Comparison of ENCODE assay signal across 7 mouse cellular contexts in genomic region chr17:57061069-57061468, GRCm38 (mm10). TPM values are rescaled to one million over a fixed set of nuclear protein-coding genes. Genes with fewer than 3 reads are reported as not detected.
DNase-seq lines count a peak whose midpoint lies in the region; ATAC-seq and TF ChIP-seq lines count a peak whose summit lies in the region.

No protein-coding gene starts in this region.

- H3K36me3 ChIP-seq in lung, embryonic 14.5 days (ENCODE audit: insufficient read depth) = 0 out of 2 replicates have a peak, but pooled peaks cover 4% of the 10 kb centered on the region
- no peaks in the 10 kb centered on the region for H3K36me3 ChIP-seq in embryonic facial prominence, embryonic 15.5 days
- H3K36me3 ChIP-seq in intestine, embryonic 15.5 days = no peaks in the 10 kb centered on the region
- H3K36me3 ChIP-seq in midbrain, embryonic 14.5 days (ENCODE audit: control insufficient read depth, insufficient read depth, low read length) = peaks cover 6% of the 10 kb centered on the region; the same call in 1 of the 2 replicates

- 42% methylated on average over 10 of the region's 10 CpGs for WGBS in lung, embryonic 14.5 days
- 38% methylated on average over 10 of the region's 10 CpGs for WGBS in embryonic facial prominence, embryonic 15.5 days
- 34% methylated on average over 10 of the region's 10 CpGs for WGBS in intestine, embryonic 15.5 days
- 44% methylated on average over 10 of the region's 10 CpGs for WGBS in midbrain, embryonic 14.5 days

- no peaks in the 10 kb centered on the region for H3K4me1 ChIP-seq in lung, embryonic 14.5 days (ENCODE audit: insufficient read depth)
- H3K4me1 ChIP-seq in embryonic facial prominence, embryonic 15.5 days = peaks cover 22% of the 10 kb centered on the region
- H3K4me1 ChIP-seq in intestine, embryonic 15.5 days (replicated peaks) = peaks cover 22% of the 10 kb centered on the region; the same call in 1 of the 2 replicates
- H3K4me1 ChIP-seq in midbrain, embryonic 14.5 days (ENCODE audit: control insufficient read depth, insufficient read depth, low read length) = peaks cover 10% of the 10 kb centered on the region

- H3K9me3 ChIP-seq in lung, embryonic 14.5 days (ENCODE audit: low read depth, low read length) = no peaks in the 10 kb centered on the region
- no peaks in the 10 kb centered on the region for H3K9me3 ChIP-seq in embryonic facial prominence, embryonic 15.5 days (replicated peaks)
- H3K9me3 ChIP-seq in intestine, embryonic 15.5 days = no peaks in the 10 kb centered on the region
- H3K9me3 ChIP-seq in midbrain, embryonic 14.5 days (ENCODE audit: control insufficient read depth, low read length) = no peaks in the 10 kb centered on the region

- ATAC-seq in lung, embryonic 14.5 days (ENCODE audit: insufficient read depth) = no peak
- no peak for ATAC-seq in embryonic facial prominence, embryonic 15.5 days (ENCODE audit: insufficient number of reproducible peaks, low FRiP score, low TSS enrichment, low read depth)
- ATAC-seq in intestine, embryonic 15.5 days = no peak
- no peak for ATAC-seq in midbrain, embryonic 14.5 days (ENCODE audit: low FRiP score, low TSS enrichment)

- H3K27me3 ChIP-seq in lung, embryonic 14.5 days (ENCODE audit: insufficient read depth, low read length) = peaks cover 25% of the 10 kb centered on the region
- peaks cover 40% of the 10 kb centered on the region for H3K27me3 ChIP-seq in embryonic facial prominence, embryonic 15.5 days
- H3K27me3 ChIP-seq in intestine, embryonic 15.5 days (replicated peaks) = peaks cover 22% of the 10 kb centered on the region
- peaks cover 27% of the 10 kb centered on the region for H3K27me3 ChIP-seq in midbrain, embryonic 14.5 days (ENCODE audit: control insufficient read depth, insufficient read depth, low read length)

- peak overlapping the region; percentile 75; the same call in 1 of the 2 replicates for H3K4me3 ChIP-seq in lung, embryonic 14.5 days (ENCODE audit: low read depth, low read length)
- peak overlapping the region; percentile 79 for H3K4me3 ChIP-seq in embryonic facial prominence, embryonic 15.5 days (replicated peaks)
- no peak overlapping the region for H3K4me3 ChIP-seq in intestine, embryonic 15.5 days (replicated peaks)
- peak overlapping the region; percentile 70; the same call in 1 of the 2 replicates for H3K4me3 ChIP-seq in midbrain, embryonic 14.5 days (replicated peaks; ENCODE audit: low read depth, low read length)

- TF ChIP-seq CTCF in lung, embryonic 14.5 days (IDR thresholded peaks at IDR 0.05; ENCODE audit: low read depth) = no peak

- H3K9ac ChIP-seq in lung, embryonic 14.5 days = no peak overlapping the region
- H3K9ac ChIP-seq in embryonic facial prominence, embryonic 15.5 days = no peak overlapping the region
- no peak overlapping the region for H3K9ac ChIP-seq in intestine, embryonic 15.5 days
- H3K9ac ChIP-seq in midbrain, embryonic 14.5 days (replicated peaks; ENCODE audit: low read length) = no peak overlapping the region

- peak; percentile 8 for DNase-seq in lung, embryonic 14.5 days
- DNase-seq in lung, postnatal 10 days = no peak
- no peak for DNase-seq in midbrain, embryonic 14.5 days
- DNase-seq in gastrocnemius, adult 8-10 months (ENCODE audit: low spot score in 2 of 2) = no peak
- no peak for DNase-seq in left cerebral cortex, adult 18-20 months (ENCODE audit: low spot score in 2 of 2)

- H3K27ac ChIP-seq in lung, embryonic 14.5 days (ENCODE audit: low read depth) = no peak overlapping the region
- H3K27ac ChIP-seq in embryonic facial prominence, embryonic 15.5 days (replicated peaks) = no peak overlapping the region
- H3K27ac ChIP-seq in intestine, embryonic 15.5 days = peak overlapping the region; percentile 86
- H3K27ac ChIP-seq in midbrain, embryonic 14.5 days (replicated peaks; ENCODE audit: low read depth, low read length) = no peak overlapping the region

- peak overlapping the region; percentile 90 for H3K4me2 ChIP-seq in lung, embryonic 14.5 days
- H3K4me2 ChIP-seq in embryonic facial prominence, embryonic 15.5 days (replicated peaks) = peak overlapping the region; percentile 88
- peak overlapping the region; percentile 94 for H3K4me2 ChIP-seq in intestine, embryonic 15.5 days (replicated peaks)
- H3K4me2 ChIP-seq in midbrain, embryonic 14.5 days (ENCODE audit: low read length) = peak overlapping the region; percentile 66

RNA-seq across cellular contexts. Expression of gene Slc25a23, which starts 1.4 kb away (rescaled TPM):
- polyA plus RNA-seq in lung, embryonic 14.5 days (2014; fragmentation: Nextera tagmentation; extraction: Ambion mirVana) = 8.4 and 10.3 TPM in 2 replicates
- 6.7 and 8.2 TPM in 2 replicates for polyA plus RNA-seq in embryonic facial prominence, embryonic 15.5 days (2015; fragmentation: Nextera tagmentation; extraction: Ambion mirVana)
- 7.8 and 8.8 TPM in 2 replicates for polyA plus RNA-seq in intestine, embryonic 15.5 days (2015; fragmentation: Nextera tagmentation; extraction: Ambion mirVana)
- 31.6 and 32.9 TPM in 2 replicates for polyA plus RNA-seq in midbrain, embryonic 14.5 days (2014; fragmentation: Nextera tagmentation; extraction: Ambion mirVana)
- total RNA-seq in gastrocnemius, adult 8-10 months (2022) = 10 to 100 TPM; 28.2 to 32.7 (median 31.3) TPM
- total RNA-seq in left cerebral cortex, adult 18-20 months (2021) = 100 to 1,000 TPM; 314 to 325 TPM

RNA-seq across cellular contexts. Expression of gene Crb3, which starts 2.2 kb away (rescaled TPM):
- polyA plus RNA-seq in lung, embryonic 14.5 days (2014; fragmentation: Nextera tagmentation; extraction: Ambion mirVana) = 38.6 and 41.3 TPM in 2 replicates
- polyA plus RNA-seq in embryonic facial prominence, embryonic 15.5 days (2015; fragmentation: Nextera tagmentation; extraction: Ambion mirVana) = 13.0 and 14.6 TPM in 2 replicates
- 90.2 and 91.6 TPM in 2 replicates for polyA plus RNA-seq in intestine, embryonic 15.5 days (2015; fragmentation: Nextera tagmentation; extraction: Ambion mirVana)
- 1.2 and 1.7 TPM in 2 replicates for polyA plus RNA-seq in midbrain, embryonic 14.5 days (2014; fragmentation: Nextera tagmentation; extraction: Ambion mirVana)
- total RNA-seq in gastrocnemius, adult 8-10 months (2022) = under 1 TPM in 1 of 4 experiments, not detected in 3; 0.34 TPM
- 1 to 10 TPM in 1 of 2 experiments, under 1 TPM in 1; 0.68 to 1.6 TPM for total RNA-seq in left cerebral cortex, adult 18-20 months (2021)

RNA-seq across cellular contexts. Expression of gene Dennd1c, which starts 17.2 kb away (rescaled TPM):
- 3.4 and 4.6 TPM in 2 replicates for polyA plus RNA-seq in lung, embryonic 14.5 days (2014; fragmentation: Nextera tagmentation; extraction: Ambion mirVana)
- polyA plus RNA-seq in embryonic facial prominence, embryonic 15.5 days (2015; fragmentation: Nextera tagmentation; extraction: Ambion mirVana) = 2.6 and 4.9 TPM in 2 replicates
- 6.5 and 6.7 TPM in 2 replicates for polyA plus RNA-seq in intestine, embryonic 15.5 days (2015; fragmentation: Nextera tagmentation; extraction: Ambion mirVana)
- polyA plus RNA-seq in midbrain, embryonic 14.5 days (2014; fragmentation: Nextera tagmentation; extraction: Ambion mirVana) = 3.3 and 3.4 TPM in 2 replicates
- under 1 TPM in 3 of 4 experiments, not detected in 1; 0.12 to 0.52 (median 0.44) TPM for total RNA-seq in gastrocnemius, adult 8-10 months (2022)
- 1 to 10 TPM; 1.2 to 1.8 TPM for total RNA-seq in left cerebral cortex, adult 18-20 months (2021)

RNA-seq across cellular contexts. Expression of gene Slc25a41, which starts 19.6 kb away (rescaled TPM):
- 0.15 and 0.16 TPM in 2 replicates for polyA plus RNA-seq in lung, embryonic 14.5 days (2014; fragmentation: Nextera tagmentation; extraction: Ambion mirVana)
- polyA plus RNA-seq in embryonic facial prominence, embryonic 15.5 days (2015; fragmentation: Nextera tagmentation; extraction: Ambion mirVana) = not detected in 2 replicates
- polyA plus RNA-seq in intestine, embryonic 15.5 days (2015; fragmentation: Nextera tagmentation; extraction: Ambion mirVana) = not detected in 2 replicates
- polyA plus RNA-seq in midbrain, embryonic 14.5 days (2014; fragmentation: Nextera tagmentation; extraction: Ambion mirVana) = not detected in 2 replicates
- not detected for total RNA-seq in gastrocnemius, adult 8-10 months (2022)
- under 1 TPM in 1 of 2 experiments, not detected in 1; 0.40 TPM for total RNA-seq in left cerebral cortex, adult 18-20 months (2021)

RNA-seq across cellular contexts. Expression of gene Tubb4a, which starts 26.5 kb away (rescaled TPM):
- 20.3 and 22.9 TPM in 2 replicates for polyA plus RNA-seq in lung, embryonic 14.5 days (2014; fragmentation: Nextera tagmentation; extraction: Ambion mirVana)
- polyA plus RNA-seq in embryonic facial prominence, embryonic 15.5 days (2015; fragmentation: Nextera tagmentation; extraction: Ambion mirVana) = 6.7 and 9.7 TPM in 2 replicates
- 24.2 and 27.1 TPM in 2 replicates for polyA plus RNA-seq in intestine, embryonic 15.5 days (2015; fragmentation: Nextera tagmentation; extraction: Ambion mirVana)
- 324 and 344 TPM in 2 replicates for polyA plus RNA-seq in midbrain, embryonic 14.5 days (2014; fragmentation: Nextera tagmentation; extraction: Ambion mirVana)
- total RNA-seq in gastrocnemius, adult 8-10 months (2022) = under 1 TPM; 0.53 to 0.88 (median 0.64) TPM
- 100 to 1,000 TPM; 543 to 577 TPM for total RNA-seq in left cerebral cortex, adult 18-20 months (2021)
